Mouse (Mus musculus) liver, embryonic 14 days (tissue): ENCODE data around the gene Zfp317. TPM values are rescaled to one million over a fixed set of nuclear protein-coding genes. Genes with fewer than 3 reads are reported as not detected.

ENCODE experiments used
- polyA plus RNA-seq: library from polyadenylated mRNA; depleted of rRNA; stranded (reverse); fragments of >200 nt; gene quantifications from 2 replicates; pipeline ENCODE4 v1.2.3, GENCODE M21; 2012; rRNA removed

Zfp317 gene
- 4.2 and 4.8 TPM in 2 replicates for polyA plus RNA-seq

GRCm38 (mm10) chr9:19621843-19622822 lies at the start of gene Zfp317:
Gene Zfp317 (plus strand): TSS chr9:19622102.

GRCm38 (mm10) chr9:19582317-19582716 lies 39.6 kb upstream of the Zfp317 start, which contains the start of gene Olfr855:
Gene Olfr855 (plus strand): TSS chr9:19582617.

Other genes starting within 250 kb of the Zfp317 start
- not detected in 2 replicates for gene Olfr847, start 243.4 kb upstream of the Zfp317 start, polyA plus RNA-seq
- not detected in 2 replicates for gene Olfr849, start 181.8 kb upstream of the Zfp317 start, polyA plus RNA-seq
- gene Olfr850, start 143.9 kb upstream of the Zfp317 start, polyA plus RNA-seq: not detected in 2 replicates
- not detected in 2 replicates for gene Olfr851, start 128.8 kb upstream of the Zfp317 start, polyA plus RNA-seq
- not detected in 2 replicates for gene Olfr853, start 81.0 kb upstream of the Zfp317 start, polyA plus RNA-seq
- gene Olfr854, start 54.7 kb upstream of the Zfp317 start, polyA plus RNA-seq: not detected in 2 replicates
- gene Olfr855, start 39.5 kb upstream of the Zfp317 start, polyA plus RNA-seq: not detected in 2 replicates
- gene Olfr857, start 87.3 kb downstream of the Zfp317 start, polyA plus RNA-seq: 0.01 TPM in 1 of 2 replicates, not detected in the other
- not detected in 2 replicates for gene Olfr58, start 158.2 kb downstream of the Zfp317 start, polyA plus RNA-seq
- gene Olfr859, start 182.8 kb downstream of the Zfp317 start, polyA plus RNA-seq: not detected in 2 replicates
- not detected in 2 replicates for gene Olfr860, start 227.6 kb downstream of the Zfp317 start, polyA plus RNA-seq